Mouse (Mus musculus) liver, adult (tissue): Measurements from ENCODE around the gene Rap2a.

Source experiments
- GATA4 ChIP-seq: IDR thresholded peaks from 2 replicates; pipeline ENCODE4 v1.6.1; 2014; ENCODE audit warnings: mild to moderate bottlenecking, low read length; ENCODE audit not compliant: insufficient replicate concordance

The Rap2a gene

GRCm38 (mm10) chr14:120542976-120543375, 64.7 kb downstream of the Rap2a start:
- TF ChIP-seq GATA4, result no peak

GRCm38 (mm10) chr14:120543846-120544245, 65.6 kb downstream of the Rap2a start:
- 0 out of 2 replicates have a peak, but pooled peaks have one; percentile 15 for TF ChIP-seq GATA4

- TF ChIP-seq GATA4, result peak; percentile 19; the same call in 1 of the 2 replicates
These were observed 66.3 kb downstream of the Rap2a start for GRCm38 (mm10) chr14:120544495-120544894.

- no peak for TF ChIP-seq GATA4
These were observed 66.7 kb downstream of the Rap2a start for GRCm38 (mm10) chr14:120544946-120545345.
